Mouse (Mus musculus) lung, postnatal 36 days (tissue): Measurements from ENCODE around the gene Eml6.
"Not testable (repeated sequence)": the region's sequence is repeated elsewhere in the genome, so short reads cannot be mapped to it uniquely, and the experiment has no call there.

Source experiments
- DNase-seq: peaks from one replicate; pipeline ENCODE4 v3.0.0; 2022; ENCODE audit warnings: mixed read lengths

Gene Eml6

DNA sequence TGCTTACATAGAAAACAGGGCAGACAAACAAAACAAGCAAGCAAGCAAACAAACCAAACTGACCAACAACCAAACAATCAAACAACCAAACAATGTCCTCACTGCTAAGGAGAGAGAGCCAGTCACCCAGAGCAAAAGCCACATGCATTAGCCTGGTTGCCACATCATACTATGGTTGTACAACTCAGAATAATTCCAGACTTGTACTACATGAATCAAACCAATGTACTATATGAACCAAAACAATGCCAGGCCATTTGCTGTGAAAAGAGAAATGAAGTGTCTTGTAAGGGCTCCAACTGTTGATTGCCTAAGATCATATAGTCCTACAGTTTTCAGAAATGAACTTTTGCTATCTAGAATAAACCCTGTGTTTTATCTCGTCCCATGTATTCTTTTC, 237.3 kb downstream of the Eml6 start:
- no peak for DNase-seq

GRCm38 (mm10) chr11:29787473-29787872, 238.4 kb downstream of the Eml6 start:
- DNase-seq = peak; percentile 23

- DNase-seq = peak; percentile 76
Observed at GRCm38 (mm10) chr11:29786583-29787219, 239.1 kb downstream of the Eml6 start.

- DNase-seq = no peak
Observed at GRCm38 (mm10) chr11:29779409-29780026, 246.3 kb downstream of the Eml6 start.

DNA sequence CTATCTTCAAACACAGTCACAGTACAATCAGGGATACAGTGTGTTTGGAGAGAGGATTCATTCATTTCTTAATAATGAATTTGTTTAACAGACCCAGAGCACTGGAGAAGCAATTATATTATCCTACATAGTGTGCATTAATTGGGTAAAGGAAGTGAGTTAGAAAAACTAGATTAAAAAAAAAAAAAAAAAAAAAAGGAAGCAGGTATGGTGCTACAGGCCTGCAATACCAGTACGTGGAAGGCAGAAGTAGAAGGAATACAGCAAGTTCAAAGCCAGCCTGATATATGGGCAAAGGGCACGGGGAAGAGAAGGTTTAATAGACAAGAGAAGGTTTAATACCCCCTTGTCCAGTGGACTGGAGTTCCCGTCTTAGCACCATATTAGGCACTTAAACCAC, 246.9 kb downstream of the Eml6 start:
- DNase-seq = no peak

DNA sequence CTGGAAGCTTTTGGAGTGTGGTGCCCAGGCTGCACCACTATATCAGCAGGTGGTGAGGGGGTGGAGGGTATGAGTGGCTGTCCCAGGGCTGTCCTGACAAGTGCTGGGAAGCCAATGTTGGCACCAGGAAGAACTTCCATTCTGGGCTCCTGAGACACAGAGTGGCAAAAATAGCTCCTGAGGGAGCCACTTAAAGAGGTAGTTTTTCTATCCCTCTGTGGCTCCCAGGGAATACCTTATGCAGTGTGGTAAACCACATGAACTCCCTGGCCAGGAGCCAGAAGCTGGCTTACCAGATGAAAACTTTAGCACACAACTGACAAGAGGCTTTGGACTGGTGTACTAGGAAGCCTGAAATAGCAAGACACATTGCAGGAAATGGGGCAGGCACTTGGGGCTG, 247.9 kb downstream of the Eml6 start:
- peak; percentile 28 for DNase-seq

DNA sequence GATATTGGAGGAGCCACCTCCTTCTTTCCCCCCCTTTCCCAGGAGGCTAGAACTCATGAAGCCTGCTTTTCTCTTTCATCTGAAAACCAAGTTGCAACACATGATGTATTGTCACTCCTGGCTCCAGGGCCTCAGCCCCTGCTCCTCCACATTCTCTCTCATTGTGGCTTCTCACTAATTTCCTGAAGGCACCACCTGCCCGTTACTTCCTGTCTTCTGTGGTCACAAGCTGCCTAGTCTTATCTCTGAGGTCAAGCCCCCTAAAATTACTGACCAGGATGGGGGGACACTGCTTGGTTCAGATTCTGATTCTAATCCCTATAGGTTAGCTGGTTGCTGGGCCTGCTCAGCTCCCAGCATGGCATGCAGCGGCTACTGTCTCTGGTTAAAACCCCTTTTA, 251.1 kb downstream of the Eml6 start:
- no peak for DNase-seq

GRCm38 (mm10) chr11:29774296-29774695, 251.5 kb downstream of the Eml6 start:
- DNase-seq = no peak

GRCm38 (mm10) chr11:29772279-29772678, 253.6 kb downstream of the Eml6 start:
- no peak for DNase-seq

DNA sequence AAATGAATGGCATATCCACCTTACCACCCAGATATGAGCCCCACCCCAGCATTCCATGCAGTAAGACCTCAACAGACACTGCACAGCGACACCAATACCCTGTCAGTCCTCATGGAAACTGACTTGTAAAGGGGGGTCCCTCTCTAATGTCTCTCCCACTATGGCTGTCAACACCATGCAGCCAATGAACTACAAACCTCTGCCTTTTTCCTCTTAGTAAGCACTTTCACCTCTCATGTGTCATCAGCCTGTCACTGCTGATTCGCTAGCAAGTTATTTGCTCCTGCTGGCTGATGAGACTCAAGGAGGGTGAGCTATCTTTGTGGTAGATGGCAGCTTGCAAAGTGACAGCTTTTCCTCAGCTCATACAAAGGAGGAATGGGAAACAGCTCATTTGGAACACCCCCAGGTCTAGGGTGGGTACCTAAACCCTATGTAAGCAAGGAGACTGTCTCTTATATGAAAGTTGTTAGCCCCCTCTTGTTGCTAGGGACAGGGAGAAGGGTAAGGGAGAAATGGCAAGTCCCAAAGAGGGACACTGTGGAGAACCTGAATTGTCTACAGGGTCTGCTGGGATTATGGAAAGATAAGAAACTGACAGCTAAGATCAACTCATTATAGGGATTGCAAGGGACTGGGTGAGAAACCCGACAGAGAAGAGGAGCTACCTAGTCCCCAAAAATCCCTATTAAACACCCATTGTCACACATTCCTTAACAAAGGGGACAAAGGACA, 255.0 kb downstream of the Eml6 start:
- DNase-seq = no peak

GRCm38 (mm10) chr11:29768523-29768922, 257.3 kb downstream of the Eml6 start:
- no peak for DNase-seq

- DNase-seq = no peak
Observed at GRCm38 (mm10) chr11:29766313-29766982, 259.4 kb downstream of the Eml6 start.

GRCm38 (mm10) chr11:29765063-29765462, 260.8 kb downstream of the Eml6 start:
- no peak for DNase-seq

DNA sequence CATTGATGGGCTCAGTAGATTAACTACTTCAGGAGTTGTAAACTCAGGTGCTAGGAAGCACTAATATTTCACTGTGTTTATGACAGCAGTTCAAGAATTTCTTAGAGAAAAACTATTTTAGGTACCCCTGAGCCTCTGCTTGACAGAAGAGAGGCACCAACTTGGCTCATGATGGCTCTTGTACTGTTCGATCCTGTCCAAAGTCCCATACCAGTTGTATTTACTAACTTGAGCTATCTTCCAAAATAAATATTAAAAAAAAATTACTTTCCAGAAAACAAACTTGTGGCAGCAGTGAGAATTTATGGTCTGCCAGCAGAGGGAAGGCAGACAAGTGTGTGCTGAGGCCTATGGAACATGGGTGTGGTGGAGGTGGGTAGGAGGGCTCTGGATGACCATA, 263.1 kb downstream of the Eml6 start:
- no peak for DNase-seq

GRCm38 (mm10) chr11:29761387-29761786, 264.4 kb downstream of the Eml6 start:
- DNase-seq = no peak

DNA sequence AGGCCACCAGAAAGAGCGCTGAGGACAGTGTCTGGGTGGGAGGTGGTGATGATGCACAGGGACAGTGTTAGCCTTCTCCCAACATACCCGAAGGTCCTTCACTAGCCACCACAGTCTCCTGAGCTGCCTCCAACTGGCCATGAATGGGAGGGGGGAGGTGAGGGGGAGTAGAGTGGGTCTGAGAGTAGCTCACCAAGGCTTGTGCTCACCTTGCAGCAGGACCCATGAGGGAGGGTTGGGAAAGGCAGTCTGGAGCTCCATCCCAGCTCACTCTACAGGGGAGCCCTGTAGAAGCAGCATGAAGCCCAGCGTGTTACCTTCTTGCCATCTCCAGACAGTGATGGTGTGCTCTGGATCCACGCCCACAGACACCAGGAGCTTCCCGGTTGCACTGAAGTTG, 267.2 kb downstream of the Eml6 start:
- DNase-seq = no peak

DNA sequence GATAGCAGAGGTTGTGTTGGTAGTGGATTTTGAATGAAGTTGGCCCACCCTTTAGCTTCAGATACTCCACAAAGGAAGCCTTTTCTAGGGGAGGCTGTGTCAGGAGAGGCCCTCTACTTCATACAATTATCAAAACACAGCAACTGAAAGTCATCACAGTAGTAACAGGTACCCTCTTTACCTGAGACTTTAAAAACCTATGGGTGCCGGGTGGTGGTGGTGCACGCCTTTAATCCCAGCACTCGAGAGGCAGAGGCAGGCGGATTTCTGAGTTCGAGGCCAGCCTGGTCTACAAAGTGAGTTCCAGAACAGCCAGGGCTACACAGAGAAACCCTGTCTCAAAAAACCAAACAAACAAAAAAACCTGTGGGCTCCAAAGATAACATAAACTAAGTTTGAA, 269.8 kb downstream of the Eml6 start:
- not testable (repeated sequence) for DNase-seq

DNA sequence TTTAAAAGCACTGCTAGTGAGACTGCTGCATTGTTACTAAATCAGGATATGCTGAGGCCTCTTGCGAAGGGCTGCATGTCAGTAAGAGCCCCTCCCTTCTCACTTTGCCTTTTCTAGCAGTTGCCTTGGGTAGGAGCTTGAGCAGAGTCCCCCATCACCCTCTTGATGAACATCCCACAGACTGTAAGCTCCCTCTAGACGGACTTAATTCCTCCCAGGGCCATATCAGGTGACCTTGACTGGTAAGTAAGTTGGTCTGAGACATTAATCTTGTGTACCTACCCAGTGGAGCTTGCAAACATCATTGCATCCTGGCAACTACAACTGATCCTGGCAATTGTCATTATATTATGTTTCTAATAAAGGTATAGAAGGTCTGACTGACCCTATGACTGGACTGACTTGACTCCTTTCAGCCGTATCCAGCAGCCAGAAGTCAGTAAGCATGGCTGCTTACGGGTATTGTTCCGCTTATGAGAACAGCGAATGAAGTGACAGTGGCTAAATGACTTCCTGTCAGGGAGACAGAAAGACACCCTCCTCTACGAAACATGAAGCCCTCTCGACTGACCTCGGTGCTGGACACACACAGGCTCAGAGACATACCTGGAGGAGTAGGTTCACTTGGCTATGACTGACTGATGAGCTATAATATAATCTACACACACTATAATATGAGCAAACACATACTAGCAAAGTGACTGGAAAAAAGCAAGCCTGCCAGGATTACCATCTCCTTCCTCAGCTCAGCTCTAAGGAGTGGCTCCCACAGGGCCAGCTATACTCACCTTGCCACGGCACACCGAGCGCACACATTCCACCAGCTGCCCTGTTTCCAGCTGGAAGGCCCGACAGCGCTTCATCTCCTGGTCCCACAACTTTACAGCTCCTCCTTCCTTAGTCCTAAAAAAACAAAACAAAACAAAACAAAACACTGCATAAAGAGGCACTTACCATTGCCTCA, 273.9 kb downstream of the Eml6 start:
- no peak for DNase-seq

- no peak for DNase-seq
Observed at GRCm38 (mm10) chr11:29751013-29751412, 274.8 kb downstream of the Eml6 start.

- DNase-seq = no peak
Observed at GRCm38 (mm10) chr11:29749468-29749829, 276.4 kb downstream of the Eml6 start.

GRCm38 (mm10) chr11:29748750-29749467, 276.9 kb downstream of the Eml6 start:
- no peak for DNase-seq

- DNase-seq = no peak
Observed at GRCm38 (mm10) chr11:29747881-29748280, 278.0 kb downstream of the Eml6 start.
